Mouse (Mus musculus) CD4-positive naive resting alpha-beta T cell, adult 76 days (primary cell): ENCODE measurements around the gene Kif15. TPM values are rescaled to one million over a fixed set of nuclear protein-coding genes. Genes with fewer than 3 reads are reported as not detected.

ENCODE experiments used
- total RNA-seq: library from RNA; stranded (reverse); gene quantifications from one replicate; pipeline ENCODE4 v1.2.4, GENCODE M21; 2023

Gene Kif15
- total RNA-seq = 4.4 TPM

GRCm38 (mm10) chr9:122950643-122951475 lies at the start of gene Kif15, which contains the start of gene 1110059G10Rik:
Kif15 (plus strand) TSS chr9:122951046.
1110059G10Rik (minus strand) TSS chr9:122951000.

DNA sequence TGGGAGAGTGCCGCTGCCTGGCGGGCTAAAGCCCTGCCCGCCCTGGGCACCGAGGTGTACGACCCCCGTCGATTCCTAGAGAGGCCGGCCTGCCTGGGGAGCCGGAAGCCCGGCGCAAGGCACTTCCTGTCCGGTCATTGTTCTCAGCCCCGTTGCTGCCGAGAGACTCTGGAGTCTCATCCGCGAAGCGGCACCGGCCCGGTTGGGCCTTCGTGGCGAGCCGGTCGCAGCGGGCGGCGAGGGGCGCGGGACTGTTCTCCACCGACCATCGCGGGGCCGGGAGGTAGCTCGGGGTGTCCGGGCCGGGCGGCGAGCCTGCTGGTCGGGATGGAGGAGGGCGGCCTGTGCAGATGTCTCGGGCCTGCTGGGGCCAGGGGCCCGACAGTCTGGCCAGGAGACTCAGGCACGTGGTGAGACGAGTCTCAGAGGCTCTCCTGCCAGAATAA lies 27.9 kb upstream of the Kif15 start, which contains the start of gene Zfp105:
TSS of gene Zfp105 (plus strand) at position 137 of the 446 bp plus-strand sequence.

GRCm38 (mm10) chr9:123020995-123021631 lies 70.3 kb downstream of the Kif15 start, which contains the start of gene Tmem42:
Tmem42 (plus strand) TSS chr9:123021326.

GRCm38 (mm10) chr9:123034426-123034825 lies 83.6 kb downstream of the Kif15 start, which contains the start of gene Tgm4:
Tgm4 (plus strand) TSS chr9:123034726.

Other genes with a start within 250 kb of the Kif15 start
- not detected for gene Topaz1, start 203.7 kb upstream of the Kif15 start, total RNA-seq
- gene Tcaim, start 145.5 kb upstream of the Kif15 start, total RNA-seq = 14.2 TPM
- gene Gm35549, start 107.0 kb upstream of the Kif15 start, total RNA-seq = not detected
- gene Zfp445, start 85.0 kb upstream of the Kif15 start, total RNA-seq = 134 TPM
- gene Zkscan7, start 65.4 kb upstream of the Kif15 start, total RNA-seq = 3.7 TPM
- not detected for gene Zfp105, start 28.0 kb upstream of the Kif15 start, total RNA-seq
- gene 1110059G10Rik, start within 50 bp of the Kif15 start, total RNA-seq = 44.4 TPM
- gene Tmem42, start 70.3 kb downstream of the Kif15 start, total RNA-seq = 20.8 TPM
- gene Tgm4, start 83.7 kb downstream of the Kif15 start, total RNA-seq = 0.76 TPM
- 47.6 TPM for gene Zdhhc3, start 162.2 kb downstream of the Kif15 start, total RNA-seq
- gene Exosc7, start 162.2 kb downstream of the Kif15 start, total RNA-seq = 53.2 TPM
- 0.59 TPM for gene Clec3b, start 199.9 kb downstream of the Kif15 start, total RNA-seq